Mouse (Mus musculus): ENCODE measurements around the gene Myo7a.

Myo7a gene

GRCm38 (mm10) chr7:98142247-98142646 lies 22.9 kb upstream of the Myo7a start:
- no peak for DNase-seq

GRCm38 (mm10) chr7:98141206-98141605 lies 21.9 kb upstream of the Myo7a start:
- no peak for DNase-seq

DNA sequence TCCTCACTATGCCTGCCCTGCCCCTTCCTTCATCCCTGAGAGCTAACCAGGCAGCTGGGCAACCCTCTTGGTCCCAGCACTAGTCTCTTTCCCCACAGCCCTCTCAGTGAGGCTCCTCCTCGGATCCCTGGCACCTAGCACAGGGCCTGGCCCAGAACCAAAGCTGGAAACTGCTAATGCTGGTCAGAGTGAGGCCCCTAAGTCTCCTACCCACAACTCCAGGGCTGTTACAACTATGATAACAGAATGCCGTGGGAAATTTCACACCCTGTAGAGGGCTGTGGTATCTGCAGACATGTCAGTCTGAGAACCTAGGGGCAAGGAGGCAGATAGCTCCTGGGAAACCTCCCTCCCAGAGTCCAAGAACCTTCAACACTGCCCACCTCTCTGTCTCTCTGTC lies 21.3 kb upstream of the Myo7a start:
- DNase-seq = no peak

DNA sequence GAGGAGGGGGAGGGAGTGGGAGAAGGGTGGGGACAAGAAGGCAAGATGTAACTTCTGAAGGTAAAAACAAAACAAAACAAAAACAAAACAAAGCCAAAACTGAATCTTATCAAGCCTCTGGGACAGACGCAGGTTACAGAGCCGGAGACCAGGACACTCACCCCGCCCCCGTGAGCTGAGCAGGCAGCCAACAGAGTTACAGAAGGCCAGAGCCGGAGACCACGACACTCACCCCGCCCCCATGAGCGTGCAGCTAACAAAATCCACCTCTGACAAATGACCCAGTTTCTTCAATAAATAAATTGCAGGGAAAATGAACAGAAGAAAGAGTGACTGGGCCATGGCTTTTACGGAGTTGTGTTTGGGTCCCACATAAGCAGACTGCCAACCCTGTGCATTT lies 19.9 kb upstream of the Myo7a start:
- DNase-seq = no peak

- no peak for DNase-seq
Measured at GRCm38 (mm10) chr7:98137995-98138394, 18.7 kb upstream of the Myo7a start.

DNA sequence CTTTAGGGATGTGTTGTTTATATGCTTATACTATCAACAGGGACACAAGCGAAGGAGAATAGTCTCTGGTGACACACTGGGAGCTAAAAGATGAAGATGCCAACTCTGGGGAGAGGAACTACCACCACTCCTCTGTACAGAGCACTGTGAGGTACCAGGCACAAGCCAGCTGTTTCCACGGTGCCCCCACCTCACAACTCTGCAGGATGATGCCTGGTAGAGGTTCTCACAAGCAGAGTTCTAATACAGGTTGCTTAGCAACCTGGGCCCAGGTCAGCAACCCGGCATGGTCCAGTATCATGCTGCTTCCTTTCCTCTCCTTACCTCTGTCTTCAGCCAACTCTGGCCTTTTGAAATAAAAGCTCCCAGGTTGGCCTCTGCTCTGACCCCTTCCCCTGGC lies 18.3 kb upstream of the Myo7a start:
- DNase-seq = no peak

GRCm38 (mm10) chr7:98131751-98132150 lies 12.4 kb upstream of the Myo7a start:
- DNase-seq = no peak

DNA sequence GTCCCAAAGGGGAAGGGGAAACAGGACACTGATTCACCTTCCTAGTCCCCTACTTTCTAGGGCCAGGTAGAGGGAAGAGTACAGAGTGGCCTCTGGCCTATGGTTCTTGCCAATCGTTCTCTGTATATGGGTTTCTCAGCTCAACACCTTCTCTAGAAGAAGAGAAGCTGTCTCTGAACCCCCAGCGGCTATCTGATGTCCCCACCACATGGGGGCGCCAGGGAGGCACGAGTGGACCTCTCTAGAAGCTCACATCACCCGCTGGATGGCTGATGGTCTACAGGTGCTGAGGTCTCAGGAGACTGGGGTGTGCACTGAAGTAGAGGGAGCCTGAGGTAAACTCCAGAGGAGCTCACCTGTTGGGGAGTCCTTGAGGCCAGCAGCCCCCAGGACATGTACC lies 6.1 kb upstream of the Myo7a start:
- no peak for DNase-seq

DNA sequence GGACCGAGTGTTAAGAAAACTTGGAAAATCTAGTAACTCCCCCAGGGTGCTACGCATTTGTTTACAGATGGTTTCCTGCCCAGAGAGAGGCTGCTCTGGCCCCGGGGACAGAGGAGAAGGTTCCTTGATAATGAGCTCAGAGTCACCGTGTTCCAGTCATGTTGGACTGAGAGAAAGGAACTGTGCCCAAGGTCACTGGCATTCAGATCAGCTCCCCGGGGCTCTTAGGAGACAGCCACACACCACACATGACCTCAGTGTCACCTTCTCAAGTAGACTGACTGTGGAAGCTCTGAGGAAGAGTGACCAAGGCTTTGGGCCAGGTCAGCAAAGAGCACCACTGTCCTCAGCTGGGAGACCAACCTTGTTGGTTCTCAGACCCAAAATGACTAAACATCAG lies 5.4 kb upstream of the Myo7a start:
- DNase-seq = no peak

- no peak for DNase-seq
Measured at GRCm38 (mm10) chr7:98121673-98122072, 2.3 kb upstream of the Myo7a start.

DNA sequence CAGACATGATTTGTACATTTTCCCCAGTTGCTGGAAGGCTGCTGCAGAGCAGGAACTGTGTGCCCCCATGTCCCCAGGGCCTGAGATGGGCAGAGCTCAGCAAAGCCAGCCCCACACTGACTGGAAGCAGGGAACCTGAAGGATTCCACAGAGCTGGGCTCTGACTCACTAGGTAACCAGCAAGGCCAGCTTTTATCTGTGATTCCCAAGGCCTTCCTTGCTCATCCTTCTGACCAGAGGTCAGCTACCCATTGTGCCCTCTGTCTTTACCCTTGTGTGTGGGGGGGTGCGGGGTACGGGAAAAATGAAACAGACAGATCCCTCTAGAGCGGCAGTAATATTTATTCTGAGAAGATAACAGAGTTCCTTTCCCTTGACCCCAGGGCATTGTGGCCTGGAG lies 1.9 kb upstream of the Myo7a start:
- DNase-seq = no peak

- DNase-seq = peak; percentile 60
Measured at GRCm38 (mm10) chr7:98120325-98120724, 1.0 kb upstream of the Myo7a start.

DNA sequence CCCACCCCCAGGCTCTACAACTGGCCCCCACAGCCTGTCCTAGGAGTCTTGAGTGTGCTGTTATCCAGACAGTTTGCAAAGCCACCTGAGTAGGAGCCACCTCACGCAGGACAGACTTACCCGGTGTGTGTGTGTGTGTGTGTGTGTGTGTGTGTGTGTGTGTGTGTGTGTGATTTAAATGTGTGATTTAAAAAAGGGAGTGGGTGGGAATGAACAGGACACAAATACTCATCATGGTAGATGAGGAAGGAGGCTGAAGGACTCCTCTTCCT lies 573 bp upstream of the Myo7a start:
- no peak for DNase-seq

DNA sequence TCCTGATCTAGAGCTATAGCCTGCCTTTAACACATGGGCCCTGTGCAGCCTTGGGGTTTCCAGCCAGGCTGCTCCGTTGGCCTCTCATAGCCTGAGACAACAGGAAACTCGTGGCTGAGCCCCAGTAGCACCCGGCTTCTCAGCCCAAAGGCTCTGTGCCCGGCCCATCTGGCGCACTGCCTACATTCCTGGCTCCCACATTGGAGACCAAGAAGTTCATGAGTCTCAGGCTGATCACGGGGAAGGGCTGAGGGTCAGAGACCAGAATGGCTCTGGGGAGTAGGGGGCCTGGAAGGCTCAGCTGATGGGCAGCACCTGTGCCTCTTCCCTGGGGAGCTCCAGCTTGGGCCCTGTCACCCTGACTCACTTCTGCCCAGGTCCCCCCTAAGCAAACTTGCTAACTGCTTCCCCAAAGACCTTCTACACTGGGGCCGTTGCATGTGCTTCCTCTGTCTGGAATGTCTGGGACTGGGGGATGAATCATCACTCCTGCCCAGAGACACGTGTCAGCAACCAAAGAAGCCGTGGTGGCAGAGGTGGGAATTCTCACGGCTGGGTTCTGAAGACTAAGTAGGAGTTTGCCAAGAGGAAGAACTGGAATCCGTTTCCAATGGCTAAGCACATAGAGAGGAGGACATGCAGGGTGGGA lies 2.2 kb downstream of the Myo7a start:
- peak; percentile 57 for DNase-seq

- DNase-seq = no peak
Measured at GRCm38 (mm10) chr7:98114656-98115055, 4.7 kb downstream of the Myo7a start.

- peak; percentile 41 for DNase-seq
Measured at GRCm38 (mm10) chr7:98111233-98111632, 8.1 kb downstream of the Myo7a start.

- DNase-seq = peak; percentile 68
Measured at GRCm38 (mm10) chr7:98109771-98110170, 9.6 kb downstream of the Myo7a start.

DNA sequence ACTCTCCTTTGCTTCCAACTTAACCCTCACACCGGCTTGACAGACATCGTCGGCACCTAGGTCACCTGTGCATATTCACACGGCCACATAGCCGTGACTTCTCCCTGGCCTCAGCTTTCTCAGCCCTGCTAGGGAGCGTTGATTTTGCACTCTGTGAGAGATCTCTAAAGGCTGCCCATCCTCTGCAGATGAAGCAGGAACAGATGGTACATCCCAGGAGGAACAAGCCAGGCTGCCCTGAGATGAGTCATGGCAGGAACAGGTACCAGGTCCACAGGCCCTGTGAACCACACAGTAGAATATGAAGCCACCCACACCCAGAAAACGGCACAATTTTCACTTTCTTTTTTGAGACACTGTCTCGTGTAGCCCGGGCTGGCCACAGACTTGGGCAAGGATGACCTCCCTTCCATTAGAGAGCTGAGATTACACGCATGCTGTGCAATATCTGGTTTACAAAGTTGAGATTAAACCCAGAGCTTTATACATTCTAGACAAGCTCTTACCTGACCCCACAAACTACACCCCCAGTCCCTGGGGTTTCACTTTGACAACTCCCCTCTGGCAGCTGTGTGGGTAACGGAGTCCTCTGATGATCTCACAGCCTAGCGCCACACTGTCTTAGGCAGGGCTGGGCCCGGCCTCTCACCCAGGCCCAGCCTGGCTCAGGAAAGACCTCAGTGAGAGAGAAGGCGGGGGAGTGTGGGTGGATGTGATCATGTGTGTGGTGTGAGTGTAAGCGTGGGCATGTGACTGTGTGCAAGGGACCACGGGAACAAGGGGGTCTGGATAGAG lies 10.5 kb downstream of the Myo7a start:
- peak; percentile 82 for DNase-seq

GRCm38 (mm10) chr7:98106272-98106671 lies 13.1 kb downstream of the Myo7a start:
- no peak for DNase-seq

DNA sequence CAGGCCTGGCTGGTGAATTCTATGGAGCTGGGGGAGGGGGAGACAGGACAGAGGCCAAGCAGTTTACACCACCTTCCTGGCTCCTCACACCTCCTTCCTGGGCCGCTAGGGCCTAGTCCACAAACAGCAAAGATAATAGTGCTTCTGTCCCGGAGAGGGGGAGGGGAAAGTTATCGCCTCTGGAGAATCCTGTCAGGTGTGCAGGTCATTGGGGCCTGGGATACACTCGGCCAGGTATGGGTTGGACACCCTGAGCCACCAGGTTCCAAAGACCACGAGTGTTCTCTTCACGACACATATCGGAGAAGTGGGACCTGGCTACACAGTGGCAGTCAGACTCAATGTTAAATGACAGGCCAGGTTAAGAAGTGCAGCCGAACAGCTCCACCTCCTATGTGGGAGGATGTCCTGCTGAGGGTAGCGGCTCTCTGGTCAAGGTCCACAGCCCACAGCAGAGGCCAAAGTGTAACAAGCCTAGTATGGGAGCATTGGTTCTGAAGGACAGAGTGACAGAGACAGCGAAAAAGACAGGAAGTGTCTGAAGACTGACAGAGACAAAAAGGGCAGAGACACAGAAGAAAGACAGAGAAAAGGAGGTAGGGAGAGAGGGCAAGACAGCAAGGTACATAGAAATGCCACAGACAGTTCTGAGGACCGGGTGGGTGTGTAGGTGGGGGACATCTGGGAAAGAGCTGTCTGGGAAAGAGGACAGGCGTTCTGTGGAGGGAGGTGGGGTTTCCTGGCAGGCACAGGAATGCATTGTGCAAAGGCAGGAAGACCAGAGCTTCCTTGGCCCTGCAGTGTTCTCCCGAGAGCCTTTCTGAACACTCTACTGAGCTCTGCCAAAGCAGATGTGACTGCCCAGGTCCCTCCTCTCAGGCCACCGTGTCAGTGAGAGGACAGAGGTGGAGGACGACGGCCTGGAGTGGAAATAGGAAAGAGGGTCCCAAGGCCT lies 14.6 kb downstream of the Myo7a start:
- no peak for DNase-seq

DNA sequence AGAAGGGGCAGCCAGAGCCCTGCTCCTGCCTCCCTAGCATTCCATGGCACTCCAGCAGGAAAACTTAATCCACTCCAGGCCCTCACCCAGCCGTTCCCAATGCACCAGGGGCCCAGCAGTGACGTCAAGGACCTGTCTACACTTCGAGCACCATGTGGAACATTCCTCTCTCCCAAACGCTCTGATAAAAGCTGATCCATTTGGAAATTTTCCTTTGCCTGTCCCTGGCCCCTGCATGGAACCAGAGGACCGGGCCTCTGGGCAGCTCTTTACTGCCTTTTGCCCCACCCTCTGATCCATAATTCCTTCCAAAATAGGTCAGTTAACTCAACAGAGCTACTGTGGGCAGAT lies 15.4 kb downstream of the Myo7a start:
- no peak for DNase-seq

DNA sequence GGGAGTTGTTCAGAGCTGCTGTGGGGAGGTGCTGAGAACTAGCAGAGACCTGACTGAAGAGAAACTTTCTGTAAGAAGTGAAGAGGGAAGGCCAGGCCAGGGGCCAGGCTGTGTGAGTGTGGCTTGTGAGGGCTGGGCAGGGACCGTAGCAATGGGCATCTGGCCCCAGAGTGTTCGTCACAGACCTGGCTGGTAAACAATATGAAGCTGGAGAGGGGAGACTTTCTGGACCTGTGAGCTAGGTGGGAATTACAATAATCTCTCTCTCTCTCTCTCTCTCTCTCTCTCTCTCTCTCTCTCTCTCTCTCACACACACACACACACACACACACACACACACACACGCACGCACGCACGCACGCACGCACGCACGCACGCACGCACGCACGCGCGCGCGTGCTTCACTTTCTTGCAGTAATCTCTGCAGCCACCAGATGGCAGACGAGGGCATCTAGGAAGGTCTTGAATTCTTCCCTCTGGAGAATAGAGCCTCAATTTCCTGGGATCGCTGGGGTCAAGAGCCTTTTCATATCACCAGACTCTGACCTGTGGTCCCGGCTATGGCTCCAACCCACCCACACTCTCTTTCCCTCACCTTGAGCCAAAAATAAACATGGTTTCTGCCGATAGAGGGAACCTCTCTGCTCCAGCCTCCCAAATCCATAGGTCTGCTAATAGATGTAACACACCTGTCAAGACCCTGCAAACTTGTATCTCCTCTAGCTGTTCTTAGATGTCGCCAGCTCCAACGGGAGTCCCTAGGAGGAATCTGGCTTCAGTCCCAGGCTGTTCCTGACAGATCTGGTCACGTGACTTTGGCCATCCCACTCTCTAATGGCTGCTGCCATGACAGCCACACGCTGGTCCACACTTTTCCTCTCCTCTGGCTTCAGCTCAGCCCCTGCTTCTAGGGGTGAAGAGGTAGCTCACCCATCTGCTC lies 16.1 kb downstream of the Myo7a start:
- peak; percentile 82 for DNase-seq

DNA sequence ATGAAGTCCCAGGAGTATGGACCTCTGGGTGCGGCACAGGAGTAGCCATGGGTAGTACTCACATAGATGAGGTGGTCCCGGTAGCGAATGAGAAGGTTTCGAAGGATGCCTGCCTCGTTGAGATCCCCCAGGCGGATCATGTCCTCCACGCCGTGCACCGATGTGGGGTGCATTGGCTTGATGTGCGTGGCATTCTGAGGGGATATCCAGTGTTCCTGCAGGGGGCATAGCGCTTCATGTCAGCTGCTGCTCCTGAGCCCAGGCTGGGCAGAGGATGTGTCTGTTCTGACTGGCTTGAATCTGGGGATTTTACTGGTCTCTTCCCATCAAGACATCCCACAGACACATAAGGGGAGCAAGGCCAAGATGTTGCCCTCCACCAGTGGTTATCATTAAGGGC lies 16.8 kb downstream of the Myo7a start:
- no peak for DNase-seq
